Mouse (Mus musculus) brown adipose tissue, adult 24 weeks (tissue): Measurements from ENCODE around the gene Dag1. TPM values are rescaled to one million over a fixed set of nuclear protein-coding genes. Genes with fewer than 3 reads are reported as not detected.

Experiments
- H3K27ac ChIP-seq: fragments of 200-500 bp; replicated peaks from 2 replicates; pipeline ENCODE4 v1.5.1; 2012; ENCODE audit warnings: low read depth, mild to moderate bottlenecking, low read length
- H3K4me1 ChIP-seq: fragments of 200-500 bp; 2 replicates; pipeline ENCODE4 v1.6.1; 2012; ENCODE audit warnings: low read length, mixed read lengths; ENCODE audit not compliant: control insufficient read depth, insufficient read depth, insufficient read length
- H3K4me3 ChIP-seq: fragments of 200-500 bp; 2 replicates; pipeline ENCODE4 v1.5.1; 2012; ENCODE audit warnings: low read depth, mild to moderate bottlenecking, low read length, moderate library complexity; ENCODE audit not compliant: insufficient read depth
- polyA plus RNA-seq: library from polyadenylated mRNA; stranded (reverse); fragments of >200 nt; gene quantifications from 2 replicates; pipeline ENCODE4 v1.2.4, GENCODE M21; 2012; ENCODE audit not compliant: missing spikeins, insufficient read depth, insufficient read length

Gene Dag1
- polyA plus RNA-seq, 1 experiment, result 133 TPM

GRCm38 (mm10) chr9:108157891-108158290 lies 105.9 kb downstream of the Dag1 start:
- H3K4me1 ChIP-seq, result no peaks in the 10 kb centered on the region
- H3K4me3 ChIP-seq, result no peak overlapping the region
- H3K27ac ChIP-seq, result no peak overlapping the region

DNA sequence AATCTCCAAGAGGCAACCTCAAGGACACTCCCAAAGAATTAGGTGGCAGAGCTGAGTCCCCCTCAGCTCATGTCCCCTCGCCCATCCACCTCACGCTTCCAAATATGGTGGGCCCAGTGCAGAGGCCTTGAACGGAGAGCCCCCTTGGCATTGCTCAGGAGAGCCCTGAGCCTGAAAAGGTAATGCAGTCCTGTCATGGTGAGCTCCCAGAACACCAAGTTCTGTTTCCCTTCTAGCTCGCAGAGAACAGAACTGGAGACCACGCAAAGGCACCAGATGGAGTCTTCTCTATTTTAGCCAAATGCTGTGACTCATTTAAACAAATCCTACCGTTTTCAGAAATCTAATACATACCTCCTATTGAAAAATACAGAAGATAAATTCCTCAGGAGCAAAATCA lies 106.3 kb downstream of the Dag1 start:
- Histone ChIP-seq H3K4me3 (no peak overlapping the region), H3K4me1 (no peaks in the 10 kb centered on the region), H3K27ac (no peak overlapping the region)

DNA sequence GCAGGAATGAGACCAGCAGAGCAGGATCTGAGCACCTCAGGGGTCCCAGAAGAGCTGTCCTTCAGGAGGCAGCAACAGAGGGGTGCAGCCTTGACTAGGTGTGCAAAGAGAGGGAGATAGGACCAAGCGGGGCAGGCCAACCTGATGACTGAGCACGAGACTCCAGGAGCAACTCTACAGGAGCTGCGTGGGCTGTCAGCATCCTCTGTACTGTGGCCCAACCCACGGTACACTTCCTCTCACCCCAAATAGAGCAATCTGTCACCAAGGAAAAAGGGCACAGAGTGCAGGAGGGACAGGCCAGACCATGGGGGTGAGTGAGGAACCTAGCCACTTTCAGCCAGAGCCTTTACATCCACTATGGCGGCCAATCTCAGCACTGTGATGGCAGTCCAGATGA lies 107.0 kb downstream of the Dag1 start:
- Histone ChIP-seq H3K4me3 (no peak overlapping the region), H3K27ac (no peak overlapping the region)

DNA sequence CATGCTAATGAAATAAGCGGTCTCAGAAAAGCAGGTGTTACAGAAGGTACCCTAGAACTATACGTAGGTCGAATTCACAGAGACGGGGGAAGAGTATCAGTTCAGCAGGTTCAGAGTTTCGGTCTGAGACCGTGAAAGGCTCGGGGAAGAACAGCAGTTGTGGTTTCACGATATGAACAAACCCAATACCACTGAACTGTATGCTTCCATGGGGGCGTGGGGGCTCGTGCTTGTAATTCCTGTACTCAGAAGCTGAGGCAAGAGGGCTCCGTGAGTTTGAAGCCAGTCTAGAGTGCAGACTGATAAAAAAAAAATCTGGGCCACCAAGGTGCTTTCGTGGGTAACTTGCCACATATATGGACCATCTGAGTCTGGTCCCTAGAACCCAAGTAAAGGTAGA lies 108.9 kb downstream of the Dag1 start:
- H3K4me1 ChIP-seq, result no peaks in the 10 kb centered on the region
- no peak overlapping the region for H3K27ac ChIP-seq
- no peak overlapping the region for H3K4me3 ChIP-seq

More for the DNA sequence above, 107.0 kb downstream of the Dag1 start:
- H3K4me1 ChIP-seq, result no peaks in the 10 kb centered on the region

Other genes with a start within 250 kb of the Dag1 start
- gene Gmppb, start 214.7 kb downstream of the Dag1 start, polyA plus RNA-seq, result 8.2 and 11.1 TPM in 2 replicates
- gene Amigo3, start 210.8 kb downstream of the Dag1 start, polyA plus RNA-seq, result 0.40 and 0.88 TPM in 2 replicates
- gene Mst1, start 183.5 kb downstream of the Dag1 start, polyA plus RNA-seq, result not detected in 2 replicates
- 40.0 TPM in 2 replicates for gene Rnf123, start 180.6 kb downstream of the Dag1 start, polyA plus RNA-seq
- gene Apeh, start 169.4 kb downstream of the Dag1 start, polyA plus RNA-seq, result 41.1 and 58.6 TPM in 2 replicates
- 0.24 and 0.29 TPM in 2 replicates for gene Bsn, start 73.6 kb downstream of the Dag1 start, polyA plus RNA-seq
- 21.6 and 23.1 TPM in 2 replicates for gene Nicn1, start 26.5 kb upstream of the Dag1 start, polyA plus RNA-seq
- gene Amt, start 32.9 kb upstream of the Dag1 start, polyA plus RNA-seq, result 2.0 and 2.8 TPM in 2 replicates
- 299 and 302 TPM in 2 replicates for gene Rhoa, start 42.2 kb upstream of the Dag1 start, polyA plus RNA-seq
- gene Tcta, start 42.2 kb upstream of the Dag1 start, polyA plus RNA-seq, result 24.2 and 32.4 TPM in 2 replicates
- gene Gpx1, start 74.9 kb upstream of the Dag1 start, polyA plus RNA-seq, result 770 and 989 TPM in 2 replicates
- 48.4 and 52.8 TPM in 2 replicates for gene Usp4, start 83.9 kb upstream of the Dag1 start, polyA plus RNA-seq
- gene 1700102P08Rik, start 128.8 kb upstream of the Dag1 start, polyA plus RNA-seq, result not detected in 2 replicates
- gene Ccdc36, start 164.5 kb upstream of the Dag1 start, polyA plus RNA-seq, result not detected in 2 replicates
- gene BC048562, start 172.5 kb upstream of the Dag1 start, polyA plus RNA-seq, result not detected in 2 replicates
- gene Ccdc71, start 196.6 kb upstream of the Dag1 start, polyA plus RNA-seq, result 8.2 and 11.6 TPM in 2 replicates
- gene Klhdc8b, start 197.6 kb upstream of the Dag1 start, polyA plus RNA-seq, result 4.4 and 6.9 TPM in 2 replicates
- gene Lamb2, start 215.8 kb upstream of the Dag1 start, polyA plus RNA-seq, result 19.1 and 38.4 TPM in 2 replicates
- 35.9 and 48.5 TPM in 2 replicates for gene Usp19, start 226.6 kb upstream of the Dag1 start, polyA plus RNA-seq
- gene Qars, start 243.7 kb upstream of the Dag1 start, polyA plus RNA-seq, result 85.0 and 107 TPM in 2 replicates